Mouse (Mus musculus) liver, embryonic 14.5 days (tissue): ENCODE measurements around the gene Adamts18. TPM values are rescaled to one million over a fixed set of nuclear protein-coding genes. Genes with fewer than 3 reads are reported as not detected.

ENCODE experiments used
- ATAC-seq: fragments of 200-750 bp; cut with Nextera tagmentation; 2 replicates; pipeline ENCODE4 v1.8.0; 2017; ENCODE audit warnings: moderate number of reproducible peaks, mild to moderate bottlenecking, moderate library complexity; ENCODE audit not compliant: insufficient read depth
- DNase-seq, 3 experiments: peaks; one replicate each; pipeline ENCODE4 v3.0.0-alpha.2; 2012 to 2013; ENCODE audit warnings: low read depth in 3 of 3, low spot score in 3 of 3
- H3K27ac ChIP-seq: fragments of 300-500 bp; sonication (generic); 2 replicates; pipeline ENCODE4 v1.5.1; 2014; ENCODE audit warnings: moderate library complexity, mild to moderate bottlenecking, control low read depth, inconsistent platforms
- H3K27me3 ChIP-seq: fragments of 300-500 bp; sonication (generic); 2 replicates; pipeline ENCODE4 v1.6.1; 2014; ENCODE audit warnings: mild to moderate bottlenecking, low read length, moderate library complexity; ENCODE audit not compliant: control insufficient read depth, insufficient read depth
- H3K36me3 ChIP-seq: fragments of 300-500 bp; sonication (generic); replicated peaks from 2 replicates; pipeline ENCODE4 v1.6.1; 2014; ENCODE audit warnings: low read depth; ENCODE audit not compliant: control insufficient read depth, insufficient read depth
- H3K4me1 ChIP-seq, 2 experiments: fragments of 200-500 bp in 1 of 2; fragments of 300-500 bp in 1 of 2; sonication (generic) in 1 of 2; replicated peaks; 2 replicates each; pipeline ENCODE4 v1.6.1; 2012 to 2014; ENCODE audit warnings: antibody characterized with exemption in 1 of 2, inconsistent platforms in 1 of 2, low read length in 1 of 2; ENCODE audit not compliant: control insufficient read depth in 2 of 2, insufficient read depth in 2 of 2
- H3K4me2 ChIP-seq: fragments of 300-500 bp; sonication (generic); 2 replicates; pipeline ENCODE4 v1.6.1; 2014; ENCODE audit warnings: low read depth, mild to moderate bottlenecking, control low read depth, moderate library complexity
- H3K4me3 ChIP-seq, 2 experiments: fragments of 200-500 bp in 1 of 2; fragments of 300-500 bp in 1 of 2; sonication (generic) in 1 of 2; 2 replicates each; pipeline ENCODE4 v1.5.1; 2012 to 2014; ENCODE audit warnings: low read depth in 2 of 2, low read length in 2 of 2, mild to moderate bottlenecking in 2 of 2, control low read depth in 1 of 2, inconsistent platforms in 1 of 2, moderate library complexity in 1 of 2; ENCODE audit not compliant: insufficient read depth in 1 of 2
- H3K9ac ChIP-seq: fragments of 300-500 bp; sonication (generic); replicated peaks from 2 replicates; pipeline ENCODE4 v1.6.1; 2014; ENCODE audit warnings: mild to moderate bottlenecking, control low read depth, moderate library complexity
- H3K9me3 ChIP-seq: fragments of 300-500 bp; sonication (generic); 2 replicates; pipeline ENCODE4 v1.6.1; 2016; ENCODE audit warnings: low read length, mixed read lengths; ENCODE audit not compliant: control insufficient read depth
- CTCF ChIP-seq: IDR thresholded peaks from 2 replicates; pipeline ENCODE4 v1.5.1; 2016; ENCODE audit warnings: antibody characterized with exemption, low read depth, control low read depth
- EP300 ChIP-seq: IDR thresholded peaks from 2 replicates; pipeline ENCODE4 v1.6.1; 2016; ENCODE audit warnings: antibody characterized with exemption, low read depth
- WGBS: fragments of 180-500 bp; shearing (Covaris S2); extraction: QIAGEN DNeasy Blood & Tissue Kit; methylation state at CpG from one replicate; pipeline ENCODE4 v1.1.7; 2014; ENCODE audit not compliant: insufficient replicate concordance; 5-methylcytosine and 5-hydroxymethylcytosine counted together
- polyA plus RNA-seq, 2 experiments: library from polyadenylated mRNA; depleted of rRNA in 1 of 2; stranded (reverse) in 1 of 2; unstranded in 1 of 2; fragments of >200 nt; fragmentation: Nextera tagmentation in 1 of 2; extraction: Ambion mirVana in 1 of 2; gene quantifications; 2 replicates each; pipeline versions ENCODE4 v1.2.1 to v1.2.3; 2012 to 2014

Adamts18 gene
- polyA plus RNA-seq, 2 experiments, result 0.04 to 0.06 TPM

DNA sequence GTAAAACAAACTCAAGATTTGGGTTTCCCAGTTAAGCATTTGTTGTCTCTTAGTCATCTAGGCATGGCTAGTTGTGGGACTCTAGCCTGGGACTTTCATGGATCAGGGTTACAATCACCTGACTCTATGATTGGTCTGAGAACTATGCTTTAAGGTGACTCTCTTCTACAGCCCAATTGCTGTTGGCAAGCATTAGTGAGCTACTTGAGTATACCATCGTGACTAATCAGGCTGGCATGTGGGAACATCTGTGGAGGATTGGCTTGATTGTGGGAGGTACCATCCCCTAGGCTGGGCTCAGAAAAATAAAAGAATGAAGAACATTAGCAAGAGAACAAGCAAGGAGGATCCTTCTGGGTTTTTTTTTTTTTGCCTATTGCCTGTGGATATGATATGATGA, 171.7 kb downstream of the Adamts18 start:
- Histone ChIP-seq H3K36me3 (no peaks in the 10 kb centered on the region), H3K9ac (no peak overlapping the region), H3K4me1 (no peaks in the 10 kb centered on the region), H3K4me3 (no peak overlapping the region), H3K27me3 (no peaks in the 10 kb centered on the region), H3K4me2 (no peak overlapping the region), H3K27ac (no peak overlapping the region), H3K9me3 (no peaks in the 10 kb centered on the region)
- ATAC-seq (no peak), DNase-seq (no peak)
- WGBS, result 43% methylated on average over 1 of the region's 1 CpGs
- no peak for TF ChIP-seq EP300
- no peak for TF ChIP-seq CTCF

DNA sequence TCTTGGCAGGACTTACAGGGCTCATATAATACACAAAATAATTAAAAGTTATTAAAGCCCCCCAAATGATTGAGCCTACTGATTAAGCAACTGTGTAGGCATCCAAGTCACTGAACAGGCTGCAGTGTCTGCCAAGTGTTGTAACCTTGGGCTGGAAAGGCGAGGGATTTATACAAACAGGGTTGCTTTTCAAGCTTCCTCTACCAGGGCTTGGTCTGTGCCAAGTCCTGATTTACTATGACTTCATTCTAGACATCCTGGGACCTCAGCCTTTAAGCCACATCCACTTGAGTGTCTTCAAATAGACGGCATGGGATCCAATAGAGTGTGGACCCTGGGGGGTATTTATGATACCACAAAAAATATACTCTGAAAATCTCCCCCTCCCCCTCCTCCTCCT, 173.3 kb downstream of the Adamts18 start:
- H3K4me1 ChIP-seq, result no peaks in the 10 kb centered on the region
- no peak overlapping the region for H3K4me2 ChIP-seq
- no peak for ATAC-seq
- H3K9me3 ChIP-seq, result no peaks in the 10 kb centered on the region
- 39% methylated on average over 2 of the region's 2 CpGs for WGBS
- no peaks in the 10 kb centered on the region for H3K27me3 ChIP-seq
- no peaks in the 10 kb centered on the region for H3K36me3 ChIP-seq
- TF ChIP-seq CTCF (no peak), EP300 (no peak)
- no peak overlapping the region for H3K27ac ChIP-seq
- no peak overlapping the region for H3K9ac ChIP-seq
- DNase-seq, result no peak
- no peak overlapping the region for H3K4me3 ChIP-seq

DNA sequence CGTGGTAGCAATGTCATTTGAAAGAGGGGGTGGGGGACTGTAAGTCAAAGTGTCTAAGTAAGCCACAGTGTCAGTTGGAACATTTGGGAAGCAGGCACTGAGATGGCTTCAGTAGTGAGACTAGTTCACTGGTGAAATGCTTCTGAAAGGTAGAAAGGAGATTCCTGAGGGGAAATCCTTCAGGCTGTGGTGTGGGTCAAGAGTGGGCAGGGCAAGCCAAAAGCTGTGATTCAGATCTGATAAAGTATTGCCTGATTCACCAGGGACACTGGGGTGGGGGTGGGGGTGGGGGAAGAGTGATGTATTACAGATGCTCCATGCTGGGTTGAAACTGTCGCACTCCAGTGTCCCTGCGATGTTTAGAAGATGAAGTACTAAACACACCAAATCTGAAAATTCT, 173.9 kb downstream of the Adamts18 start:
- TF ChIP-seq CTCF (no peak), EP300 (no peak)
- no peak overlapping the region for H3K4me2 ChIP-seq
- no peaks in the 10 kb centered on the region for H3K4me1 ChIP-seq
- H3K27ac ChIP-seq, result no peak overlapping the region
- no peaks in the 10 kb centered on the region for H3K27me3 ChIP-seq
- no peak overlapping the region for H3K9ac ChIP-seq
- H3K4me3 ChIP-seq, result no peak overlapping the region
- H3K36me3 ChIP-seq, result no peaks in the 10 kb centered on the region
- ATAC-seq (no peak), DNase-seq (no peak)
- WGBS, result 60% methylated on average over 3 of the region's 3 CpGs
- no peaks in the 10 kb centered on the region for H3K9me3 ChIP-seq

DNA sequence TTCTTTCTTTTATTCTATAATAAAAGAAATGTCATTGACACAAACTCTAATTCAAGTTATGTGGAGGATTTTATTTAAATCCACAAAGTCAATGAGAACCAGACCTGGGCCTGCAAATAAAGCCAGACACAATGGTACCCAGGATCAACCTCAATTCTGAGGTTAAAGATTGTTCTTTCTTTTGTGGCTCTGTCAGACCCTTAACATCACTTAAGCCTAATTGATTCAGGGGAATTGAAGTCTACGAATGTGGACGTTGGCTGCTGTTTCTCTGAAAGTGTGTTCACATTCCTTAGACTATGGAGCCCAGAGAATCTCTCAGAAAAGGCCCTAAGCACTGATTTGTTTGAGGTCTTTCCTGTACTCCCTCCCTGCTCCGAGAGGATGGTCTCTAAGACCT, 175.2 kb downstream of the Adamts18 start:
- no peak for ATAC-seq

DNA sequence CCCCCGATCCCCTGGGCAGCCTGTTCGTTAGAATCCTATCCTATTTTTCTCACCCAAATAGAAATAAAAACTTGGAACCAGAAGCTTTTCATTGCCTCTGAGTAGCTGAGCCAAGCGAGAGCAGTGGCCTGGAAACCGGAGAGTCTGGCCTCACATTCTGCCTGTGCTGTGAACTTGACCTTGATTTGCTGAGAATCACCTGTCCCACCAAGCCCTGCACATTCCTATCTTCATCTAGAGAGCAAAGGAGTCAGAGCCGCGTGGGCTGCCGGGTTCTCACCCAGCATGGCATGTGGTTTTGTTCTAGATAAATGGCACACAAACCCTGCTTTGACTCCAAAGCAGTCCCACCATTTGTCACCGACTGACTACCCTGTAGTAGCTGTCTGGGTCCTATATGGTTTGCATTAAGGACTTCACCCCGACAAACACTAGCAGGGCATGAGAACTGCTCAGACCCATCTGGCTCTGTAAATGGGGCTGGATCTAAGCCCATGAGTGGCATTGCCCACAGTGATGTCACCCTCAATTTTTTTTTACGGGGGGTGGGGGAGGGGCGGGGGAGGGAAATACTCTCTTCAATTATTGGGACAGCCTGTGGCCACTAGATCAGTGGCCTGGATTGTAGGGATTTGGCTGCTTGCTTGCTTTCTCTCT, 175.8 kb downstream of the Adamts18 start:
- no peaks in the 10 kb centered on the region for H3K4me1 ChIP-seq

More for the DNA sequence above, 175.2 kb downstream of the Adamts18 start:
- H3K4me3 ChIP-seq, result no peak overlapping the region
- no peak overlapping the region for H3K4me2 ChIP-seq
- no peak overlapping the region for H3K27ac ChIP-seq
- H3K36me3 ChIP-seq, result no peaks in the 10 kb centered on the region
- H3K9me3 ChIP-seq, result no peaks in the 10 kb centered on the region
- H3K27me3 ChIP-seq, result no peaks in the 10 kb centered on the region
- no peak for TF ChIP-seq CTCF
- no peaks in the 10 kb centered on the region for H3K4me1 ChIP-seq
- no peak for DNase-seq
- 45% methylated on average over 3 of the region's 3 CpGs for WGBS
- no peak overlapping the region for H3K9ac ChIP-seq

More for the DNA sequence above, 175.8 kb downstream of the Adamts18 start:
- no peak for TF ChIP-seq CTCF
- no peak for TF ChIP-seq EP300
- Histone ChIP-seq H3K9ac (no peak overlapping the region), H3K4me2 (no peak overlapping the region), H3K36me3 (no peaks in the 10 kb centered on the region), H3K4me3 (no peak overlapping the region), H3K27me3 (no peaks in the 10 kb centered on the region), H3K27ac (no peak overlapping the region), H3K9me3 (no peaks in the 10 kb centered on the region)
- ATAC-seq, result no peak
- no peak for DNase-seq
- 62% methylated on average over 11 of the region's 11 CpGs for WGBS
